Mouse (Mus musculus) MEL (cell line): Measurements from ENCODE around the gene Hmgcr. TPM values are rescaled to one million over a fixed set of nuclear protein-coding genes. Genes with fewer than 3 reads are reported as not detected.
A peak's percentile ranks its signal among the peaks of the same experiment; 100 is the strongest.

ENCODE experiments used
- DNase-seq: peaks from one replicate; pipeline ENCODE4 v3.0.0; 2011; ENCODE audit warnings: low read depth, low spot score
- H3K27ac ChIP-seq: 2 replicates; pipeline ENCODE4 v1.5.1; 2012; ENCODE audit warnings: low read depth, mild to moderate bottlenecking, control low read depth, low read length, moderate library complexity; ENCODE audit not compliant: control insufficient read depth
- H3K27me3 ChIP-seq, 2 experiments: fragments of 150-350 bp in 1 of 2; sonication (generic) in 1 of 2; 2 replicates each; pipeline ENCODE4 v1.6.1; 2012; ENCODE audit warnings: low read length in 2 of 2, mild to moderate bottlenecking in 2 of 2, improper control_type of control experiment in 1 of 2, moderate library complexity in 1 of 2; ENCODE audit not compliant: insufficient read depth in 2 of 2, control insufficient read depth in 1 of 2
- H3K36me3 ChIP-seq, 2 experiments: 2 replicates each; pipeline ENCODE4 v1.6.1; 2012 to 2014; ENCODE audit warnings: low read length in 2 of 2, improper control_type of control experiment in 1 of 2, inconsistent platforms in 1 of 2, mild to moderate bottlenecking in 1 of 2; ENCODE audit not compliant: insufficient read depth in 2 of 2, control insufficient read depth in 1 of 2
- H3K4me1 ChIP-seq, 2 experiments: fragments of 150-350 bp in 1 of 2; sonication (generic) in 1 of 2; 2 replicates each; pipeline ENCODE4 v1.6.1; 2012; ENCODE audit warnings: low read length in 2 of 2, improper control_type of control experiment in 1 of 2, mild to moderate bottlenecking in 1 of 2; ENCODE audit not compliant: insufficient read depth in 2 of 2, control insufficient read depth in 1 of 2
- H3K4me3 ChIP-seq, 2 experiments: fragments of 150-350 bp in 1 of 2; sonication (generic) in 1 of 2; 2 replicates each; pipeline ENCODE4 v1.5.1; 2012; ENCODE audit warnings: low read depth in 2 of 2, low read length in 2 of 2, mild to moderate bottlenecking in 2 of 2, moderate library complexity in 2 of 2, control low read depth in 1 of 2, improper control_type of control experiment in 1 of 2; ENCODE audit not compliant: control insufficient read depth in 1 of 2, insufficient read depth in 1 of 2
- H3K79me2 ChIP-seq: 2 replicates; pipeline ENCODE4 v1.6.1; 2012; ENCODE audit warnings: mild to moderate bottlenecking, low read length, moderate library complexity; ENCODE audit not compliant: control insufficient read depth, poor library complexity, insufficient read depth
- H3K9ac ChIP-seq: 2 replicates; pipeline ENCODE4 v1.6.1; 2012; ENCODE audit warnings: low read depth, mild to moderate bottlenecking, control low read depth, low read length, moderate library complexity; ENCODE audit not compliant: control insufficient read depth, poor library complexity, severe bottlenecking
- H3K9me3 ChIP-seq: fragments of 150-350 bp; sonication (generic); replicated peaks from 2 replicates; pipeline ENCODE4 v1.6.1; 2012; ENCODE audit warnings: mild to moderate bottlenecking, low read length, improper control_type of control experiment, moderate library complexity; ENCODE audit not compliant: insufficient read depth
- CHD2 ChIP-seq: IDR thresholded peaks from 2 replicates; pipeline ENCODE4 v1.6.1; 2011; ENCODE audit warnings: low read length, improper control_type of control experiment
- ELF1 ChIP-seq: IDR thresholded peaks from 2 replicates; pipeline ENCODE4 v1.6.1; 2014; ENCODE audit warnings: low read depth, mild to moderate bottlenecking, inconsistent platforms, low read length, improper control_type of control experiment, moderate library complexity
- EP300 ChIP-seq, 2 experiments: IDR thresholded peaks; 2 replicates each; pipeline ENCODE4 v1.6.1; 2011; ENCODE audit warnings: improper control_type of control experiment in 2 of 2, low read length in 2 of 2, low read depth in 1 of 2, mild to moderate bottlenecking in 1 of 2
- ETS1 ChIP-seq: IDR thresholded peaks from 2 replicates; pipeline ENCODE4 v1.6.1; 2012; ENCODE audit warnings: low read depth, mild to moderate bottlenecking, inconsistent platforms, low read length, improper control_type of control experiment, moderate library complexity
- GABPA ChIP-seq: IDR thresholded peaks from 2 replicates; pipeline ENCODE4 v1.6.1; 2012; ENCODE audit warnings: low read depth, mild to moderate bottlenecking, inconsistent platforms, low read length, improper control_type of control experiment, moderate library complexity
- GATA1 ChIP-seq: IDR thresholded peaks from 2 replicates; pipeline ENCODE4 v1.6.1; 2011; ENCODE audit warnings: low read depth, low read length, improper control_type of control experiment
- HCFC1 ChIP-seq: IDR thresholded peaks from 2 replicates; pipeline ENCODE4 v1.6.1; 2012; ENCODE audit warnings: low read depth, mild to moderate bottlenecking, inconsistent platforms, low read length, improper control_type of control experiment, moderate library complexity
- MAFK ChIP-seq: IDR thresholded peaks from 2 replicates; pipeline ENCODE4 v1.6.1; 2011; ENCODE audit warnings: low read depth, mild to moderate bottlenecking, low read length, improper control_type of control experiment, borderline replicate concordance
- MEF2A ChIP-seq: IDR thresholded peaks from 2 replicates; pipeline ENCODE4 v1.6.1; 2014; ENCODE audit warnings: low read depth, mild to moderate bottlenecking, inconsistent platforms, low read length, improper control_type of control experiment; ENCODE audit not compliant: poor library complexity, insufficient replicate concordance, severe bottlenecking; ENCODE audit errors: extremely low read depth
- MYB ChIP-seq: IDR thresholded peaks from 2 replicates; pipeline ENCODE4 v1.6.1; 2011; ENCODE audit warnings: mild to moderate bottlenecking, low read depth, low read length, improper control_type of control experiment
- MYC ChIP-seq: IDR thresholded peaks from 2 replicates; pipeline ENCODE4 v1.6.1; 2011; ENCODE audit warnings: low read depth, mild to moderate bottlenecking, low read length, improper control_type of control experiment, moderate library complexity
- NELFE ChIP-seq: IDR thresholded peaks from 2 replicates; pipeline ENCODE4 v1.6.1; 2011; ENCODE audit warnings: low read depth, low read length, improper control_type of control experiment
- RAD21 ChIP-seq: IDR thresholded peaks from 2 replicates; pipeline ENCODE4 v1.6.1; 2011; ENCODE audit warnings: mild to moderate bottlenecking, low read depth, low read length, improper control_type of control experiment
- TBP ChIP-seq: IDR thresholded peaks from 2 replicates; pipeline ENCODE4 v1.8.0; 2011; ENCODE audit warnings: low read depth, low read length, improper control_type of control experiment
- TCF12 ChIP-seq: IDR thresholded peaks from 2 replicates; pipeline ENCODE4 v1.6.1; 2014; ENCODE audit warnings: low read depth, mild to moderate bottlenecking, inconsistent platforms, low read length, improper control_type of control experiment, moderate library complexity
- UBTF ChIP-seq: IDR thresholded peaks from 2 replicates; pipeline ENCODE4 v1.6.1; 2012; ENCODE audit warnings: low read depth, mild to moderate bottlenecking, inconsistent platforms, low read length, improper control_type of control experiment, moderate library complexity, borderline replicate concordance; ENCODE audit not compliant: insufficient read depth
- USF1 ChIP-seq: IDR thresholded peaks from 2 replicates; pipeline ENCODE4 v1.6.1; 2014; ENCODE audit warnings: low read depth, mild to moderate bottlenecking, inconsistent platforms, low read length, improper control_type of control experiment, moderate library complexity
- ZC3H11A ChIP-seq: IDR thresholded peaks from 2 replicates; pipeline ENCODE4 v1.6.1; 2012; ENCODE audit warnings: low read depth, mild to moderate bottlenecking, inconsistent platforms, low read length, improper control_type of control experiment
- polyA plus RNA-seq, 2 experiments: library from polyadenylated mRNA; stranded (reverse) in 1 of 2; unstranded in 1 of 2; fragments of >175 nt in 1 of 2; fragments of >200 nt in 1 of 2; gene quantifications; 2 replicates each; pipeline versions ENCODE4 v1.2.1 to v1.2.4; 2012; ENCODE audit warnings: low replicate concordance in 2 of 2, low read depth in 1 of 2; ENCODE audit not compliant: insufficient read length in 2 of 2, insufficient read depth in 1 of 2, missing spikeins in 1 of 2
- total RNA-seq: library from RNA; depleted of rRNA; stranded (reverse); fragments of 300-350 nt; gene quantifications from 2 replicates; pipeline ENCODE4 v1.2.3, GENCODE M21; 2012

The Hmgcr gene
- total and polyA plus RNA-seq, 3 experiments = 52.5 to 69.8 TPM; not detected in 1

DNA sequence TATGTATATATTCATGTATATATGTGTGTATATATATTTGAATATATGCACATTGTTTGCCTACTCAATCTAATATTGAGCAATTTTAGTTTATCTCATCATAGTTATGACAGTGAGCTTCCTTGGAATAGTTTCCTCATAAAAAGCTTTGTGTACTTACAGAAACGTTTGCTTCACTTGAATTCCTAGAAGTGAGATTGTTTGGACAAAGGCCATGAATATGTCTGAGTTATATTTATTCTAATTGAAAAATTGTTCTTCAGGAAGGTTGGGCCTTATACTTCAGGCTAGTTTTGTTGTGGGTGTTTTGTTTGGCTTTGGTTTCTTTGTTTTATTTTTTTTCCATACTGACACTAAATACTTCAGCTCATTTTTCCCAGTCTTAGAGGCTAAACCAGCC, 49.8 kb downstream of the Hmgcr start:
- no peak for DNase-seq
- no peak for TF ChIP-seq GATA1
- TF ChIP-seq GABPA = no peak
- no peak for TF ChIP-seq TBP
- TF ChIP-seq ETS1 = no peak
- no peak for TF ChIP-seq USF1
- no peak for TF ChIP-seq NELFE
- TF ChIP-seq MAFK = no peak
- TF ChIP-seq MEF2A = no peak
- no peak for TF ChIP-seq ZC3H11A
- no peak for TF ChIP-seq MYB
- no peak for TF ChIP-seq UBTF
- no peak for TF ChIP-seq ELF1
- H3K4me3 ChIP-seq = no peak overlapping the region
- H3K9ac ChIP-seq = no peak overlapping the region
- no peaks in the 10 kb centered on the region for H3K9me3 ChIP-seq
- peaks cover 3 to 4% of the 10 kb centered on the region in 2 experiments for H3K36me3 ChIP-seq
- no peaks in the 10 kb centered on the region for H3K79me2 ChIP-seq
- no peak overlapping the region for H3K27ac ChIP-seq
- H3K4me1 ChIP-seq = peaks cover 2 to 5% of the 10 kb centered on the region in 2 experiments; a peak in 3 of 4 replicates
- no peaks in the 10 kb centered on the region for H3K27me3 ChIP-seq

DNA sequence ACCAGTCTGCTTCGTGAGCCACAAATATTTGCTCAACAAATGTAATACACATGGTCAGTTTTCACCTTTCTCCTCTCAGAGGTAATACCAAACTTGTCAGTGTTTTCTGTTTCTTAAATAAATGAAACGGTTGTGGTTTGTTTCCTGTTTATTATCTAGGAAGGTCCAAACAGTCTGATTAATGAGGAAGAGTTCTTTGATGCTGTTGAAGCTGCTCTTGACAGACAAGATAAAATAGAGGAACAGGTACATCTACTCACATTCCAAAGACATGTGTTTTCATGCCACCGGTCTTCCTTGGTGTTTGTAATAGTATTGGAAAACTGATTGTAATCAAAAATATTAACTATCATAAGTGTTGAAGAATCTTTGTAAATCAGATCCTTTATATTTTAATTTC, 56.1 kb downstream of the Hmgcr start:
- Histone ChIP-seq H3K36me3 (peaks cover 4 to 6% of the 10 kb centered on the region in 2 experiments; a peak in 3 of 4 replicates), H3K9ac (no peak overlapping the region)
- TF ChIP-seq EP300 (IDR thresholded peaks at IDR 0.05; ENCODE audit: low read depth in 1 of 2, low read length in 2 of 2) = peak; percentile 77 to 87
- peak; percentile 53; the same call in 1 of the 2 replicates for TF ChIP-seq MYB
- peak; percentile 47; the same call in 1 of the 2 replicates for TF ChIP-seq MYC
- TF ChIP-seq CHD2 = no peak
- TF ChIP-seq TCF12 = peak; percentile 61; the same call in 1 of the 2 replicates
- peak; percentile 73 for TF ChIP-seq GATA1
- TF ChIP-seq RAD21 = no peak
- no peak for TF ChIP-seq HCFC1

More for the DNA sequence above, 56.1 kb downstream of the Hmgcr start:
- no peak overlapping the region for H3K4me3 ChIP-seq
- no peaks in the 10 kb centered on the region for H3K9me3 ChIP-seq
- no peaks in the 10 kb centered on the region for H3K79me2 ChIP-seq
- H3K27me3 ChIP-seq = no peaks in the 10 kb centered on the region
- peaks cover 4 to 6% of the 10 kb centered on the region in 2 experiments for H3K4me1 ChIP-seq
- peak overlapping the region; percentile 28; the same call in 1 of the 2 replicates for H3K27ac ChIP-seq
- DNase-seq = peak; percentile 47
